In genomic region chr11:119188389-119188788, GRCm38 (mm10) we compare ENCODE assay signal across 10 mouse cellular contexts. TPM values are rescaled to one million over a fixed set of nuclear protein-coding genes. Genes with fewer than 3 reads are reported as not detected.
DNase-seq lines count a peak whose midpoint lies in the region; ATAC-seq and TF ChIP-seq lines count a peak whose summit lies in the region.
"Had no signal": no experiment of that assay in that cellular context is flagged by ENCODE, and none has a peak within 500 bp of the region (broad histone marks: within the 10 kb centered on the region; RNA-seq: fewer than 3 reads in every experiment).

No protein-coding gene starts in this region.

- no peaks in the 10 kb centered on the region for H3K27me3 ChIP-seq in intestine, postnatal 0 days (replicated peaks; ENCODE audit: control insufficient read depth, insufficient read depth, low read length)

- peak; percentile 72 for DNase-seq in kidney, postnatal 14 days
- DNase-seq in kidney, adult 11 months = no peak
- DNase-seq in testis, postnatal 10 days (ENCODE audit: low spot score) = peak; percentile 69
- DNase-seq in testis, postnatal 14 days (ENCODE audit: low spot score) = no peak
- DNase-seq in Muller cell, postnatal 12 days (ENCODE audit: inconsistent ontology term) = no peak
- no peak for DNase-seq in left cerebral cortex, adult 2 months (ENCODE audit: extremely low spot score in 1 of 2, low spot score in 2 of 2)
- DNase-seq: gastrocnemius, postnatal 14 days; thymus, postnatal 4 days had no signal

- intact Hi-C loops in left cerebral cortex, adult 2 months (cut with DNase I) = no loop called here

- no peak overlapping the region for H3K9ac ChIP-seq in intestine, postnatal 0 days (ENCODE audit: low read depth, low read length)

- ATAC-seq in intestine, postnatal 0 days = peak; percentile 8; the same call in 1 of the 2 replicates

- 27% methylated on average over 6 of the region's 6 CpGs for WGBS in intestine, postnatal 0 days

- TF ChIP-seq CTCF in intestine, postnatal 0 days (IDR thresholded peaks at IDR 0.05; ENCODE audit: low read depth) = no peak
- no peak for TF ChIP-seq CTCF in left cerebral cortex, adult 2 months (IDR thresholded peaks at IDR 0.05)

- peaks cover 4% of the 10 kb centered on the region; the same call in 1 of the 2 replicates for H3K4me1 ChIP-seq in intestine, postnatal 0 days (replicated peaks; ENCODE audit: control insufficient read depth, insufficient read depth, low read length)

- H3K36me3 ChIP-seq in intestine, postnatal 0 days (ENCODE audit: control insufficient read depth, insufficient read depth) = no peaks in the 10 kb centered on the region

- H3K27ac ChIP-seq in intestine, postnatal 0 days (ENCODE audit: low read depth, low read length) = peak overlapping the region; percentile 60
- no peak overlapping the region for H3K27ac ChIP-seq in left cerebral cortex, adult 2 months
- H3K27ac ChIP-seq: forebrain, embryonic 10.5 days had no signal

- no peak overlapping the region for H3K4me3 ChIP-seq in intestine, postnatal 0 days (ENCODE audit: low read depth, low read length)
- no peak overlapping the region for H3K4me3 ChIP-seq in left cerebral cortex, adult 2 months
- H3K4me3 ChIP-seq: forebrain, embryonic 10.5 days had no signal

- H3K4me2 ChIP-seq in intestine, postnatal 0 days (replicated peaks; ENCODE audit: low read depth) = no peak overlapping the region

- H3K9me3 ChIP-seq in intestine, postnatal 0 days (ENCODE audit: control insufficient read depth) = no peaks in the 10 kb centered on the region
- H3K9me3 ChIP-seq: forebrain, embryonic 10.5 days had no signal

RNA-seq across cellular contexts. Expression of gene Tbc1d16, which starts 39.9 kb away (rescaled TPM):
- polyA plus RNA-seq in intestine, postnatal 0 days (2015; fragmentation: Nextera tagmentation; extraction: Ambion mirVana) = 3.8 and 4.5 TPM in 2 replicates
- 10 to 100 TPM; 25.2 to 34.6 TPM for total RNA-seq in left cerebral cortex, adult 2 months (2021)

RNA-seq across cellular contexts. Expression of gene Ccdc40, which starts 40.0 kb away (rescaled TPM):
- polyA plus RNA-seq in intestine, postnatal 0 days (2015; fragmentation: Nextera tagmentation; extraction: Ambion mirVana) = 1.5 and 1.8 TPM in 2 replicates
- 1 to 10 TPM; 1.3 to 1.5 TPM for total RNA-seq in left cerebral cortex, adult 2 months (2021)
- total RNA-seq: gastrocnemius, postnatal 14 days had no signal

Comparison
In these comparisons a context has a peak if more than half of its experiments do, and no peak if none do; other contexts are left out.
1. DNase-seq: peak in kidney, postnatal 14 days (single experiment) and testis, postnatal 10 days (single experiment); none in kidney, adult 11 months (single experiment), testis, postnatal 14 days (single experiment), Muller cell, postnatal 12 days (single experiment) and left cerebral cortex, adult 2 months (0 of 2).